Mouse (Mus musculus) 3134 (cell line): Measurements from ENCODE around the gene Hnrnpa3.
A peak's percentile ranks its signal among the peaks of the same experiment; 100 is the strongest.

Source experiments
- DNase-seq: peaks from one replicate; pipeline ENCODE4 v3.0.0-alpha.2; 2011; ENCODE audit warnings: low spot score; ENCODE audit not compliant: insufficient read length; ENCODE audit errors: extremely low read depth

The Hnrnpa3 gene

GRCm38 (mm10) chr2:75701207-75701606 is 42.1 kb downstream of the Hnrnpa3 start:
- DNase-seq: no peak

- DNase-seq: no peak
Measured at GRCm38 (mm10) chr2:75701822-75702587, 42.9 kb downstream of the Hnrnpa3 start.

- no peak for DNase-seq
Measured at GRCm38 (mm10) chr2:75702588-75702976, 43.5 kb downstream of the Hnrnpa3 start.

- DNase-seq: peak; percentile 95
Measured at GRCm38 (mm10) chr2:75703375-75704181, 44.5 kb downstream of the Hnrnpa3 start.

GRCm38 (mm10) chr2:75704234-75705161 is 45.4 kb downstream of the Hnrnpa3 start, which contains the start of gene Nfe2l2:
TSS of gene Nfe2l2 (minus strand) at chr2:75704641.
- DNase-seq: peak; percentile 99

GRCm38 (mm10) chr2:75705162-75705752 is 46.2 kb downstream of the Hnrnpa3 start:
- no peak for DNase-seq

- no peak for DNase-seq
Measured at GRCm38 (mm10) chr2:75706435-75706834, 47.4 kb downstream of the Hnrnpa3 start.

- no peak for DNase-seq
Measured at GRCm38 (mm10) chr2:75707420-75707819, 48.4 kb downstream of the Hnrnpa3 start.

GRCm38 (mm10) chr2:75713083-75713482 is 54.0 kb downstream of the Hnrnpa3 start:
- DNase-seq: no peak

- DNase-seq: no peak
Measured at GRCm38 (mm10) chr2:75714766-75715165, 55.7 kb downstream of the Hnrnpa3 start.

- DNase-seq: no peak
Measured at GRCm38 (mm10) chr2:75716046-75717016, 57.3 kb downstream of the Hnrnpa3 start.
